Mouse (Mus musculus): ENCODE measurements around the gene Tff3. TPM values are rescaled to one million over a fixed set of nuclear protein-coding genes. Genes with fewer than 3 reads are reported as not detected.

Gene Tff3
- polyA plus RNA-seq, 1 experiment from 2014 or later = 109 TPM

Other genes starting within 250 kb of the Tff3 start
- 0.19 and 0.21 TPM in 2 replicates for gene Glp1r, start 227.8 kb downstream of the Tff3 start, polyA plus RNA-seq (2015; fragmentation: Nextera tagmentation; extraction: Ambion mirVana)
- not detected in 2 replicates for gene Umodl1, start 175.0 kb downstream of the Tff3 start, polyA plus RNA-seq (2015; fragmentation: Nextera tagmentation; extraction: Ambion mirVana)
- gene Abcg1, start 72.0 kb downstream of the Tff3 start, polyA plus RNA-seq (2015; fragmentation: Nextera tagmentation; extraction: Ambion mirVana) = 11.3 and 15.4 TPM in 2 replicates
- 99.1 and 132 TPM in 2 replicates for gene Tff2, start 14.6 kb upstream of the Tff3 start, polyA plus RNA-seq (2015; fragmentation: Nextera tagmentation; extraction: Ambion mirVana)
- 263 and 418 TPM in 2 replicates for gene Tff1, start 35.6 kb upstream of the Tff3 start, polyA plus RNA-seq (2015; fragmentation: Nextera tagmentation; extraction: Ambion mirVana)
- 0.39 and 0.89 TPM in 2 replicates for gene Tmprss3, start 69.3 kb upstream of the Tff3 start, polyA plus RNA-seq (2015; fragmentation: Nextera tagmentation; extraction: Ambion mirVana)
- 1.1 and 1.4 TPM in 2 replicates for gene Ubash3a, start 78.2 kb upstream of the Tff3 start, polyA plus RNA-seq (2015; fragmentation: Nextera tagmentation; extraction: Ambion mirVana)
- 1.5 and 2.5 TPM in 2 replicates for gene Rsph1, start 147.7 kb upstream of the Tff3 start, polyA plus RNA-seq (2015; fragmentation: Nextera tagmentation; extraction: Ambion mirVana)
- gene Slc37a1, start 157.1 kb upstream of the Tff3 start, polyA plus RNA-seq (2015; fragmentation: Nextera tagmentation; extraction: Ambion mirVana) = 16.1 and 22.5 TPM in 2 replicates